Mouse (Mus musculus) limb, embryonic 13.5 days (tissue): Measurements from ENCODE around the gene Obox6. TPM values are rescaled to one million over a fixed set of nuclear protein-coding genes. Genes with fewer than 3 reads are reported as not detected.

Source experiments
- ATAC-seq: fragments of 200-750 bp; cut with Nextera tagmentation; 2 replicates; pipeline ENCODE4 v1.8.0; 2017; ENCODE audit warnings: low read depth, moderate number of reproducible peaks, moderate TSS enrichment; ENCODE audit not compliant: low FRiP score
- H3K27ac ChIP-seq: fragments of 300-500 bp; sonication (generic); 2 replicates; pipeline ENCODE4 v1.5.1; 2015; ENCODE audit warnings: inconsistent platforms, mild to moderate bottlenecking, moderate library complexity
- H3K27me3 ChIP-seq: fragments of 300-500 bp; sonication (generic); 2 replicates; pipeline ENCODE4 v1.6.1; 2015; ENCODE audit warnings: mild to moderate bottlenecking, inconsistent platforms
- H3K36me3 ChIP-seq: fragments of 300-500 bp; sonication (generic); 2 replicates; pipeline ENCODE4 v1.6.1; 2015; ENCODE audit warnings: inconsistent platforms, mild to moderate bottlenecking, moderate library complexity
- H3K4me1 ChIP-seq: fragments of 300-500 bp; sonication (generic); 2 replicates; pipeline ENCODE4 v1.6.1; 2015; ENCODE audit warnings: inconsistent platforms
- H3K4me2 ChIP-seq: fragments of 300-500 bp; sonication (generic); replicated peaks from 2 replicates; pipeline ENCODE4 v1.6.1; 2015; ENCODE audit warnings: inconsistent platforms, mild to moderate bottlenecking, moderate library complexity
- H3K4me3 ChIP-seq: fragments of 300-500 bp; sonication (generic); 2 replicates; pipeline ENCODE4 v1.5.1; 2015; ENCODE audit warnings: moderate library complexity, mild to moderate bottlenecking, inconsistent platforms
- H3K9ac ChIP-seq: fragments of 300-500 bp; sonication (generic); 2 replicates; pipeline ENCODE4 v1.6.1; 2015; ENCODE audit warnings: mild to moderate bottlenecking, inconsistent platforms
- H3K9me3 ChIP-seq: fragments of 300-500 bp; sonication (generic); 2 replicates; pipeline ENCODE4 v1.6.1; 2016; ENCODE audit warnings: inconsistent platforms
- WGBS: fragments of 180-500 bp; shearing (Covaris S2); methylation state at CpG from one replicate; pipeline ENCODE4 v1.1.7; 2015; 5-methylcytosine and 5-hydroxymethylcytosine counted together
- polyA plus RNA-seq: library from polyadenylated mRNA; unstranded; fragments of >200 nt; fragmentation: Nextera tagmentation; extraction: Ambion mirVana; gene quantifications from 2 replicates; pipeline ENCODE4 v1.2.1, GENCODE M21; 2015

Obox6 gene
- not detected in 2 replicates for polyA plus RNA-seq

DNA sequence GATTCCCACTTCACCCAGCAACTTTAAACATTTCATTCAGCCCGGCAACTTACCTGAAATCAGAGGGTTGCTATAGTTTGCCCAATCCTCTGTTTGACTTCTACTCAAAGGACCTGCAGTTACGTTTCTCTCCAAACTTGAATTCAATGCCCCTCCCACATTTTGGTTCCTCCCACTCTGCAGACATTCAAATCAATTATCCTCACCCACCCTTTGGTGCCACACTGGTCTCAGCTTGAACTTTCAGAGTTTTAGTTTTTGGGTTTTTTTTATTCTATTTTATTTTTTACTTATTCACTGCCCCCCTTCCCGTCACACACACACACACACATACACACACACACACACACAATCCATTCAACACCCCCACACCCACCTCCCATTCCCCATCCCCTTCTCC, at the start of gene Obox6:
TSS of gene Obox6 (minus strand) at position 101 of the 400 bp plus-strand sequence.
- ATAC-seq, result no peak
- WGBS, result 84% methylated on average over 3 of the region's 3 CpGs
- no peaks in the 10 kb centered on the region for H3K27me3 ChIP-seq

DNA sequence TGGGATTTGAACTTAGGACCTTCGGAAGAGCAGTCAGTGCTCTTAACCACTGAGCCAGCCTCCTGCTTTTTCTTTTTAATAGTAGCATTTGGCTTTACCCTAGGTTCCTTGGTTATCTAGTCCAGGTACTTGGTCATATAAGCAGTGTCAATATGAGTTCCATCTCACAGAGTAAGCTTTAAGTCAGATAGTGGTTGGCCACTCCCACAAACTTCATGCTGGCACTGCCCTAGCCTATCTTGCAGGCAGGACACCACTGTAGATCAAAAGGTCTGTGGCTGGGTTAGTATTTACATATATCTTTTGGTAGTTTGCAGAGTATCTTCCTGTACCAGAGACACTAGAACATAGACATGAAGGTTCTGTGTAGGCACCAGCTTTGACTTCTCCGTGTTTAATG, 44.6 kb upstream of the Obox6 start:
- H3K27me3 ChIP-seq, result no peaks in the 10 kb centered on the region
- H3K4me2 ChIP-seq, result no peak overlapping the region
- WGBS, result 83% methylated on average over 2 of the region's 2 CpGs
- H3K9ac ChIP-seq, result no peak overlapping the region
- H3K9me3 ChIP-seq, result no peaks in the 10 kb centered on the region
- no peak for ATAC-seq
- H3K4me1 ChIP-seq, result no peaks in the 10 kb centered on the region
- H3K27ac ChIP-seq, result no peak overlapping the region
- H3K36me3 ChIP-seq, result no peaks in the 10 kb centered on the region
- H3K4me3 ChIP-seq, result no peak overlapping the region

More for the DNA sequence above, at the start of gene Obox6:
- Histone ChIP-seq H3K9me3 (peaks cover 24% of the 10 kb centered on the region), H3K4me3 (no peak within 1 kb of the TSS), H3K4me1 (no peaks in the 10 kb centered on the region), H3K27ac (no peak within 1 kb of the TSS), H3K4me2 (no peak within 1 kb of the TSS), H3K9ac (no peak within 1 kb of the TSS), H3K36me3 (no peaks in the 10 kb centered on the region)

DNA sequence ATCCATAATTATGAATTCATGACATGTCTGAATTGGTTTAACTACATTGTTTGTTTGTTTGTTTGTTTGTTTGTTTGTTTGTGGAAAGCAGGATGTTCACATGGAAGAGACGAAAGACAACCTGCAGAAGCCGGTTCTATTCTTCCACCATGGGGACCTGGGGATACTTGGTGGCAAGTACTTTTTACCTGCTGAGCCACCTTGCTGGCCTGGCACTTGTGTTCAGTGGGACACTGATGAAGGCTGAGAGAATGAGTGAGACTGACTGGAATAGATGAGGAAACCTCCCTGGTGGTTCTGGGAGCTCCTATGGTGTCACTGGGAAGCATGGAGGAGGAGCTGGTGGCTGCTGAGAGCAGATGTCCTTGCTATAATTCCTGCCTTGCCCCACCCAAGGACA, 42.8 kb upstream of the Obox6 start, which contains the start of gene Crxos:
TSS of gene Crxos (plus strand) at position 301 of the 400 bp plus-strand sequence.
- no peak for ATAC-seq
- 88% methylated on average over 2 of the region's 2 CpGs for WGBS
- no peak within 1 kb of the TSS for H3K4me3 ChIP-seq
- no peaks in the 10 kb centered on the region for H3K36me3 ChIP-seq
- H3K9me3 ChIP-seq, result no peaks in the 10 kb centered on the region
- H3K4me1 ChIP-seq, result no peaks in the 10 kb centered on the region
- no peaks in the 10 kb centered on the region for H3K27me3 ChIP-seq
- no peak within 1 kb of the TSS for H3K27ac ChIP-seq
- no peak within 1 kb of the TSS for H3K9ac ChIP-seq
- no peak within 1 kb of the TSS for H3K4me2 ChIP-seq

DNA sequence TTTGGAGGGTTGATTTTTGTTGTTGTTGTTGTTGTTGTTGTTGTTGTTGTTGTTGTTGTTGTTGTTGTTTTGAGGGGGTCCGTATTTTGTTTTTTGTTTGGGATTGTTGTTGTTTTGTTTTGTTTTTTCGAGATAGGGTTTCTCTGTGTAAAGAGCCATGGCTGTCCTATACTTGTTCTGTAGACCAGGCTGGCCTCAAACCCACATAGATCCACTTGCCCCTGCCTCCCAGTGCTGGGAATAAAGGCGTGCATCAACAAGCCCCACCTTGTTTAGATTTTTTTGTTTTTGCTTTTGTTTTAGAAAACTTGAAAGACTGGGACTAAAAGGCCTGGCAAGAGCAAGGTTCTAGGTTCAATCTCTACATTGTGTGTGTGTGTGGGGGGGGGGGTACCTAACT, 42.4 kb upstream of the Obox6 start:
- no peak for ATAC-seq
- 74% methylated on average over 3 of the region's 3 CpGs for WGBS

DNA sequence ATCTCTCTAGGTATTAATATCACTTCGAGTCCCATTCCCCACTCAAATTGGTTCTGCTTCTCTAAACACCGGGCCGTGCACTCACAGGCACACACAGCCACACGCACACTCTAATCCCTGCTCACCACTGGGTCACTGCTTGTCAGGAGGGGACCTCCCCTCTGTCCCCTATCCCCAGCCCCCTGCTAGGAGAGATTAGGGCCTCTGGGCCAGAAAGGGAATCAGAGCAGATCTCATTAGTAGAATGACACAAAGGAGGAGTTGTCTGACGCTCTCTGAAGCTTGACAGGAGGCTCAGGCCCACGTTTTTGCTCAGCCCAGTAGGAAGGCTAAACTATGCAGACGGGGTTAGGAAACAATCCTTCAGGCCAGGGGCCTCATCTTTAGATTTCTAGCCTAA, 41.9 kb upstream of the Obox6 start:
- H3K27ac ChIP-seq, result no peak overlapping the region
- H3K9ac ChIP-seq, result no peak overlapping the region
- no peaks in the 10 kb centered on the region for H3K9me3 ChIP-seq
- no peak overlapping the region for H3K4me3 ChIP-seq
- no peak for ATAC-seq
- H3K4me2 ChIP-seq, result no peak overlapping the region
- WGBS, result 29% methylated on average over 7 of the region's 7 CpGs
- H3K27me3 ChIP-seq, result no peaks in the 10 kb centered on the region
- H3K36me3 ChIP-seq, result no peaks in the 10 kb centered on the region
- H3K4me1 ChIP-seq, result no peaks in the 10 kb centered on the region

More for the DNA sequence above, 42.4 kb upstream of the Obox6 start:
- Histone ChIP-seq H3K4me1 (no peaks in the 10 kb centered on the region), H3K4me2 (no peak overlapping the region), H3K27ac (no peak overlapping the region), H3K4me3 (no peak overlapping the region), H3K36me3 (no peaks in the 10 kb centered on the region), H3K9ac (no peak overlapping the region), H3K9me3 (no peaks in the 10 kb centered on the region), H3K27me3 (no peaks in the 10 kb centered on the region)

DNA sequence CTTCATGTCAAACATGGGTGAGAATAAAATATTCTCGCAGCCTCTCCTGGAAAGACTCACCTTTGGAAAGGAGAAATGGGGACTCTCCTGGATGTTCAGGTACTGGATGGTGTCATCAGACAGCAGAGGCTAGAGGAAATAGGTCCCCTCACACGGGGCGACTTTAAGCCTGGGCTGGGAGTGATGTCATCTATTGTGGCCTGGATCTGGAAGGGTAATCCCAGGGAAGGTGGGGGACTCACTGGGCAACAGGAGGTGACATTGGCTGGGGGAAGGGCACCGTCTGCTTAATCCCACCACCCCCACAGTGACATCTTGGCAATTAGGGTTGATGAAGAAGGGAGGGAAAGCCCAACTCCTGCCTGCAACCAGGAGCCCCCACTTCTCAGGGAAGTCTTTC, 40.3 kb upstream of the Obox6 start, which contains the start of gene Crx:
TSS of gene Crx (minus strand) at position 213 of the 400 bp plus-strand sequence.
- Histone ChIP-seq H3K27me3 (no peaks in the 10 kb centered on the region), H3K4me3 (no peak within 1 kb of the TSS), H3K9ac (no peak within 1 kb of the TSS), H3K36me3 (no peaks in the 10 kb centered on the region), H3K9me3 (no peaks in the 10 kb centered on the region), H3K27ac (no peak within 1 kb of the TSS), H3K4me2 (no peak within 1 kb of the TSS), H3K4me1 (no peaks in the 10 kb centered on the region)
- WGBS, result 31% methylated on average over 4 of the region's 4 CpGs
- no peak for ATAC-seq

DNA sequence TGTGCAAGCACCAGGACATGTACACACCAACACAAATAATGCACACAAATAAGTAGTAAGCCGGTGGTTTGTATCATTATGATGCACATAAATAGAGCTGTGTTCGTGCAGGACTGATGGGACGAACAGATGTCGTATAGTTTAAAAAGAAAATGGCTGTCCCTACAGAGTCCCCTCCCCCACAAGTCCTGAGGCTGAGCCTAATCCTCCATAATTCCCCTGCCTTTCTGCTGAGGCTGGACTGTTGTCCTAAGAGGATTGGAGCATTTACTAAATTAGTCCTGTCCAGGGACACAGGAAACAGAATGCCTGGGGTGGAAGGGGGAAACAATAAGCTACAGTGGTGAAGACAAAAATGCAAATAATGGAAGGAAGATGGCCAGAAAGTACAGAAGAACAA, 24.6 kb upstream of the Obox6 start:
- Histone ChIP-seq H3K9me3 (0 out of 2 replicates have a peak, but pooled peaks cover 6% of the 10 kb centered on the region), H3K4me1 (no peaks in the 10 kb centered on the region), H3K9ac (no peak overlapping the region), H3K4me3 (no peak overlapping the region), H3K27ac (no peak overlapping the region), H3K27me3 (no peaks in the 10 kb centered on the region), H3K4me2 (no peak overlapping the region), H3K36me3 (no peaks in the 10 kb centered on the region)
- ATAC-seq, result no peak
- 74% methylated on average over 4 of the region's 4 CpGs for WGBS

DNA sequence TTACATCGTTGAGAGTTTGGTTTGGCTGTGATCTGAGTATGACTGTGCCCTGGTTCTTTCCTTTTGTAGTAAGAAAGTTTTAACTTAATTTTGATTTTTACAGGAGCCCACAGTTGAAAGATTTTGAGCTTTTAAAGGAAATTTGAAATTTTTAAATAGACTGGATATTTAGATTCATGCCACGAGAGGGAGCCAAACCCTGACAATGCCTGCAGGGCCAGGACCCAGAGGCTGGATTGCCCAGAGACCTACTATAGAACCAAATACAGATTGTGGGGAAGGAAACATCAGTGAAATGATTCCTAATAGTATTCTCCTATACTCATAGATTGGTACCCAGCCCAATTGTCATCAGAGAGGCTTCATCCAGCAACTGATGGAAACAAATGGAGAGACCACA, 20.2 kb upstream of the Obox6 start:
- no peaks in the 10 kb centered on the region for H3K36me3 ChIP-seq
- H3K4me1 ChIP-seq, result no peaks in the 10 kb centered on the region
- no peak overlapping the region for H3K4me3 ChIP-seq
- no peak overlapping the region for H3K27ac ChIP-seq
- no peak overlapping the region for H3K9ac ChIP-seq
- H3K4me2 ChIP-seq, result no peak overlapping the region
- WGBS, result 35% methylated on average over 2 of the region's 2 CpGs
- H3K27me3 ChIP-seq, result no peaks in the 10 kb centered on the region
- H3K9me3 ChIP-seq, result 0 out of 2 replicates have a peak, but pooled peaks cover 6% of the 10 kb centered on the region
- ATAC-seq, result no peak

Other genes with a start within 250 kb of the Obox6 start
- not detected in 2 replicates for gene Obox3, start 199.8 kb downstream of the Obox6 start, polyA plus RNA-seq
- not detected in 2 replicates for gene Obox5, start 89.5 kb downstream of the Obox6 start, polyA plus RNA-seq
- gene Crx, start 40.3 kb upstream of the Obox6 start, polyA plus RNA-seq, result not detected in 2 replicates
- not detected in 2 replicates for gene Crxos, start 42.9 kb upstream of the Obox6 start, polyA plus RNA-seq
- 943 and 963 TPM in 2 replicates for gene Selenow, start 82.7 kb upstream of the Obox6 start, polyA plus RNA-seq
- 184 and 201 TPM in 2 replicates for gene Nop53, start 106.4 kb upstream of the Obox6 start, polyA plus RNA-seq
- 25.3 and 29.9 TPM in 2 replicates for gene Ehd2, start 127.9 kb upstream of the Obox6 start, polyA plus RNA-seq
- 8.6 and 8.7 TPM in 2 replicates for gene Bicra, start 208.2 kb upstream of the Obox6 start, polyA plus RNA-seq
- 0.04 and 0.08 TPM in 2 replicates for gene Zfp541, start 222.1 kb upstream of the Obox6 start, polyA plus RNA-seq